Comparison of ENCODE assay signal across 8 mouse cellular contexts in genomic region chr8:13288646-13289045, GRCm38 (mm10). TPM values are rescaled to one million over a fixed set of nuclear protein-coding genes. Genes with fewer than 3 reads are reported as not detected.
A peak's percentile ranks its signal among the peaks of the same experiment; 100 is the strongest.
DNase-seq lines count a peak whose midpoint lies in the region; ATAC-seq and TF ChIP-seq lines count a peak whose summit lies in the region.

No protein-coding gene starts in this region.

- 5% methylated on average over 6 of the region's 6 CpGs for whole genome bisulfite sequencing in heart, embryonic 10.5 days
- 3% methylated on average over 6 of the region's 6 CpGs for WGBS in forebrain, embryonic 13.5 days
- 6% methylated on average over 6 of the region's 6 CpGs for WGBS in liver, embryonic 14.5 days (ENCODE audit: insufficient replicate concordance)

- no peak for ATAC-seq in forebrain, embryonic 13.5 days
- no peak for ATAC-seq in liver, embryonic 14.5 days (ENCODE audit: insufficient read depth)
- no peak for ATAC-seq in erythroid progenitor cell, adult 5-6 weeks (replicated peaks; ENCODE audit: low FRiP score, poor library complexity, severe bottlenecking)

- peak overlapping the region; percentile 83 for H3ac ChIP-seq in C2C12 (ENCODE audit: control insufficient read depth, insufficient read length, low read depth)

- DNase-seq in heart, embryonic 10.5 days (ENCODE audit: low spot score): no peak
- no peak for DNase-seq in heart, postnatal 36 days
- DNase-seq in liver, embryonic 14.5 days (ENCODE audit: low read depth in 3 of 3, low spot score in 3 of 3): no peak
- DNase-seq in urinary bladder, adult 2 months (ENCODE audit: low spot score): no peak
- no peak for DNase-seq in cerebellum, adult 11-12 months

- H3K36me3 ChIP-seq in heart, embryonic 10.5 days: peaks cover 17% of the 10 kb centered on the region
- peaks cover 11% of the 10 kb centered on the region for H3K36me3 ChIP-seq in C2C12 (ENCODE audit: control insufficient read depth, insufficient read depth)
- peaks cover 17% of the 10 kb centered on the region for H3K36me3 ChIP-seq in forebrain, embryonic 13.5 days (ENCODE audit: poor library complexity, severe bottlenecking)
- no peaks in the 10 kb centered on the region for H3K36me3 ChIP-seq in liver, embryonic 14.5 days (replicated peaks; ENCODE audit: control insufficient read depth, insufficient read depth, low read depth)

- H3K27ac ChIP-seq in heart, embryonic 10.5 days: peak overlapping the region; percentile 98
- H3K27ac ChIP-seq in forebrain, embryonic 13.5 days: 0 out of 2 replicates have a peak overlapping the region, but pooled peaks have one; percentile 6
- no peak overlapping the region for H3K27ac ChIP-seq in liver, embryonic 14.5 days

- H3K79me2 ChIP-seq in C2C12 (ENCODE audit: control insufficient read depth, insufficient read depth): peaks cover 25% of the 10 kb centered on the region

- peaks cover 21% of the 10 kb centered on the region for H3K4me1 ChIP-seq in heart, embryonic 10.5 days
- H3K4me1 ChIP-seq in forebrain, embryonic 13.5 days: peaks cover 21% of the 10 kb centered on the region
- peaks cover 9 to 13% of the 10 kb centered on the region in 2 experiments; a peak in 3 of 4 replicates for H3K4me1 ChIP-seq in liver, embryonic 14.5 days (replicated peaks; ENCODE audit: control insufficient read depth in 2 of 2, insufficient read depth in 2 of 2, low read length in 1 of 2)

- peaks cover 3% of the 10 kb centered on the region for H3K79me3 ChIP-seq in C2C12 (ENCODE audit: low read depth)

- H3K4me3 ChIP-seq in heart, embryonic 10.5 days: peak overlapping the region; percentile 87
- peak overlapping the region; percentile 69 for H3K4me3 ChIP-seq in C2C12 (ENCODE audit: insufficient read depth, poor library complexity, severe bottlenecking)
- peak overlapping the region; percentile 91 for H3K4me3 ChIP-seq in forebrain, embryonic 13.5 days
- H3K4me3 ChIP-seq in liver, embryonic 14.5 days (ENCODE audit: insufficient read depth in 1 of 2, low read depth in 2 of 2, low read length in 2 of 2): peak overlapping the region; percentile 70 to 71

- H3K9me3 ChIP-seq in heart, embryonic 10.5 days: no peaks in the 10 kb centered on the region
- no peaks in the 10 kb centered on the region for H3K9me3 ChIP-seq in forebrain, embryonic 13.5 days (replicated peaks)
- H3K9me3 ChIP-seq in liver, embryonic 14.5 days (ENCODE audit: control insufficient read depth, low read length): no peaks in the 10 kb centered on the region

- no peak for TF ChIP-seq EP300 in liver, embryonic 14.5 days (IDR thresholded peaks at IDR 0.05; ENCODE audit: low read depth)

- intact Hi-C loops in heart, postnatal 36 days (cut with DNase I): loop anchor here (10.0 kb wide), 1 partner anchor 496 kb away; the partner anchor contains the start of gene Upf3a

- TF ChIP-seq CTCF in C2C12 (IDR thresholded peaks at IDR 0.05; ENCODE audit: control insufficient read depth, insufficient read depth, insufficient read length): no peak
- no peak for TF ChIP-seq CTCF in liver, embryonic 14.5 days (IDR thresholded peaks at IDR 0.05; ENCODE audit: low read depth)

- peak overlapping the region; percentile 81 for H3K4me2 ChIP-seq in forebrain, embryonic 13.5 days
- H3K4me2 ChIP-seq in liver, embryonic 14.5 days (ENCODE audit: low read depth): peak overlapping the region; percentile 75

- peak overlapping the region; percentile 79 for H3K9ac ChIP-seq in forebrain, embryonic 13.5 days
- H3K9ac ChIP-seq in liver, embryonic 14.5 days (replicated peaks): peak overlapping the region; percentile 81

- H3K27me3 ChIP-seq in heart, embryonic 10.5 days (ENCODE audit: insufficient read depth, poor library complexity, severe bottlenecking): no peaks in the 10 kb centered on the region
- no peaks in the 10 kb centered on the region for H3K27me3 ChIP-seq in C2C12 (ENCODE audit: control insufficient read depth, insufficient read depth, insufficient read length)
- no peaks in the 10 kb centered on the region for H3K27me3 ChIP-seq in forebrain, embryonic 13.5 days
- no peaks in the 10 kb centered on the region for H3K27me3 ChIP-seq in liver, embryonic 14.5 days (ENCODE audit: control insufficient read depth, insufficient read depth, low read length)

TF ChIP-seq in C2C12, 6 proteins besides CTCF, POLR2A, EP300 and RAD21:
- TF ChIP-seq MYOD1 (IDR thresholded peaks at IDR 0.05; ENCODE audit: control insufficient read depth, insufficient read length, low read depth): no peak
- no peak for TF ChIP-seq CEBPB (IDR thresholded peaks at IDR 0.05; ENCODE audit: low read depth)
- no peak for TF ChIP-seq FOSL1 (IDR thresholded peaks at IDR 0.05; ENCODE audit: insufficient read depth, low read length, poor library complexity, severe bottlenecking)
- TF ChIP-seq MYOG (IDR thresholded peaks at IDR 0.05; ENCODE audit: control insufficient read depth, extremely low read depth, insufficient read length): no peak
- no peak for TF ChIP-seq MAX (IDR thresholded peaks at IDR 0.05)
- no peak for TF ChIP-seq USF1 (IDR thresholded peaks at IDR 0.05; ENCODE audit: low read depth)

RNA-seq across cellular contexts. Expression of gene Tmco3, which starts 0.7 kb away (rescaled TPM):
- 37.5 and 39.6 TPM in 2 replicates for polyA plus RNA-seq in heart, embryonic 10.5 days (2016; fragmentation: Nextera tagmentation; extraction: Ambion mirVana)
- 10 to 100 TPM; 29.4 to 29.7 TPM for total RNA-seq in heart, postnatal 36 days (2021)
- polyA plus RNA-seq in C2C12 (2012; fragmentation: generic; extraction: Trizol): 11.9 TPM
- polyA plus RNA-seq in forebrain, embryonic 13.5 days (2015; fragmentation: Nextera tagmentation; extraction: Ambion mirVana): 40.3 and 40.4 TPM in 2 replicates
- polyA plus RNA-seq in liver, embryonic 14.5 days (2012; rRNA removed): 2.6 and 3.7 TPM in 2 replicates
- polyA plus RNA-seq in liver, embryonic 14.5 days (2014; fragmentation: Nextera tagmentation; extraction: Ambion mirVana): 3.9 and 5.5 TPM in 2 replicates
- 22.1 and 23.8 TPM in 2 replicates for polyA plus RNA-seq in urinary bladder, adult 2 months (2012; rRNA removed)
- 2.1 and 10.1 TPM in 2 replicates for total RNA-seq in erythroid progenitor cell, adult 5-6 weeks (2015; ENCODE audit: low replicate concordance)
- 6.7 and 7.5 TPM in 2 replicates for total RNA-seq in erythroid progenitor cell, adult 5-6 weeks (2017; ENCODE audit: low replicate concordance)

RNA-seq across cellular contexts. Expression of gene Dcun1d2, which starts 0.7 kb away (rescaled TPM):
- polyA plus RNA-seq in heart, embryonic 10.5 days (2016; fragmentation: Nextera tagmentation; extraction: Ambion mirVana): 23.5 and 27.3 TPM in 2 replicates
- 10 to 100 TPM; 49.1 to 58.1 TPM for total RNA-seq in heart, postnatal 36 days (2021)
- polyA plus RNA-seq in C2C12 (2012; fragmentation: generic; extraction: Trizol): 12.2 TPM
- 31.6 and 35.1 TPM in 2 replicates for polyA plus RNA-seq in forebrain, embryonic 13.5 days (2015; fragmentation: Nextera tagmentation; extraction: Ambion mirVana)
- 6.5 and 7.1 TPM in 2 replicates for polyA plus RNA-seq in liver, embryonic 14.5 days (2012; rRNA removed)
- 7.9 and 8.7 TPM in 2 replicates for polyA plus RNA-seq in liver, embryonic 14.5 days (2014; fragmentation: Nextera tagmentation; extraction: Ambion mirVana)
- 27.7 and 28.2 TPM in 2 replicates for polyA plus RNA-seq in urinary bladder, adult 2 months (2012; rRNA removed)
- 7.9 and 13.0 TPM in 2 replicates for total RNA-seq in erythroid progenitor cell, adult 5-6 weeks (2015; ENCODE audit: low replicate concordance)
- total RNA-seq in erythroid progenitor cell, adult 5-6 weeks (2017; ENCODE audit: low replicate concordance): 12.3 and 15.8 TPM in 2 replicates

RNA-seq across cellular contexts. Expression of gene Adprhl1, which starts 34.7 kb away (rescaled TPM):
- polyA plus RNA-seq in heart, embryonic 10.5 days (2016; fragmentation: Nextera tagmentation; extraction: Ambion mirVana): 49.3 and 117 TPM in 2 replicates
- total RNA-seq in heart, postnatal 36 days (2021): 100 to 1,000 TPM; 573 to 582 TPM
- polyA plus RNA-seq in C2C12 (2012; fragmentation: generic; extraction: Trizol): 0.04 TPM
- polyA plus RNA-seq in forebrain, embryonic 13.5 days (2015; fragmentation: Nextera tagmentation; extraction: Ambion mirVana): 0.97 TPM in 1 of 2 replicates, not detected in the other
- not detected in 2 replicates for polyA plus RNA-seq in liver, embryonic 14.5 days (2012; rRNA removed)
- polyA plus RNA-seq in liver, embryonic 14.5 days (2014; fragmentation: Nextera tagmentation; extraction: Ambion mirVana): not detected in 2 replicates
- 0.36 and 0.81 TPM in 2 replicates for polyA plus RNA-seq in urinary bladder, adult 2 months (2012; rRNA removed)
- total RNA-seq in erythroid progenitor cell, adult 5-6 weeks (2015; ENCODE audit: low replicate concordance): not detected in 2 replicates
- total RNA-seq in erythroid progenitor cell, adult 5-6 weeks (2017; ENCODE audit: low replicate concordance): 3.7 TPM in 1 of 2 replicates, not detected in the other

RNA-seq across cellular contexts. Expression of gene Tfdp1, which starts 49.9 kb away (rescaled TPM):
- 120 and 144 TPM in 2 replicates for polyA plus RNA-seq in heart, embryonic 10.5 days (2016; fragmentation: Nextera tagmentation; extraction: Ambion mirVana)
- 10 to 100 TPM; 32.3 to 35.0 TPM for total RNA-seq in heart, postnatal 36 days (2021)
- 124 TPM for polyA plus RNA-seq in C2C12 (2012; fragmentation: generic; extraction: Trizol)
- polyA plus RNA-seq in forebrain, embryonic 13.5 days (2015; fragmentation: Nextera tagmentation; extraction: Ambion mirVana): 167 and 170 TPM in 2 replicates
- polyA plus RNA-seq in liver, embryonic 14.5 days (2012; rRNA removed): 86.2 and 108 TPM in 2 replicates
- polyA plus RNA-seq in liver, embryonic 14.5 days (2014; fragmentation: Nextera tagmentation; extraction: Ambion mirVana): 90.1 and 107 TPM in 2 replicates
- 69.6 and 83.9 TPM in 2 replicates for polyA plus RNA-seq in urinary bladder, adult 2 months (2012; rRNA removed)
- 141 and 154 TPM in 2 replicates for total RNA-seq in erythroid progenitor cell, adult 5-6 weeks (2015; ENCODE audit: low replicate concordance)
- total RNA-seq in erythroid progenitor cell, adult 5-6 weeks (2017; ENCODE audit: low replicate concordance): 74.7 and 138 TPM in 2 replicates

Comparison
In these comparisons a context has a peak if more than half of its experiments do, and no peak if none do; other contexts are left out.
1. RNA of gene Adprhl1, which starts 34.7 kb away (polyA plus RNA-seq): 49.3 to 117 TPM in heart, embryonic 10.5 days; 0.36 to 0.81 TPM in urinary bladder, adult 2 months, 0.97 TPM in forebrain, embryonic 13.5 days, 0.04 TPM in C2C12 (single experiment) and not detected in liver, embryonic 14.5 days; every median in the first group is over 10 times any median in the second.
2. Peak in every context shown above with its lines, with median percentiles within 50 percentile points of each other: H3K4me3 ChIP-seq.